Mouse (Mus musculus): ENCODE results near the gene Wnk4. TPM values are rescaled to one million over a fixed set of nuclear protein-coding genes. Genes with fewer than 3 reads are reported as not detected.

Wnk4 gene
- 5.3 and 5.8 TPM in 2 replicates for polyA plus RNA-seq (2014; fragmentation: Nextera tagmentation; extraction: Ambion mirVana)

DNA sequence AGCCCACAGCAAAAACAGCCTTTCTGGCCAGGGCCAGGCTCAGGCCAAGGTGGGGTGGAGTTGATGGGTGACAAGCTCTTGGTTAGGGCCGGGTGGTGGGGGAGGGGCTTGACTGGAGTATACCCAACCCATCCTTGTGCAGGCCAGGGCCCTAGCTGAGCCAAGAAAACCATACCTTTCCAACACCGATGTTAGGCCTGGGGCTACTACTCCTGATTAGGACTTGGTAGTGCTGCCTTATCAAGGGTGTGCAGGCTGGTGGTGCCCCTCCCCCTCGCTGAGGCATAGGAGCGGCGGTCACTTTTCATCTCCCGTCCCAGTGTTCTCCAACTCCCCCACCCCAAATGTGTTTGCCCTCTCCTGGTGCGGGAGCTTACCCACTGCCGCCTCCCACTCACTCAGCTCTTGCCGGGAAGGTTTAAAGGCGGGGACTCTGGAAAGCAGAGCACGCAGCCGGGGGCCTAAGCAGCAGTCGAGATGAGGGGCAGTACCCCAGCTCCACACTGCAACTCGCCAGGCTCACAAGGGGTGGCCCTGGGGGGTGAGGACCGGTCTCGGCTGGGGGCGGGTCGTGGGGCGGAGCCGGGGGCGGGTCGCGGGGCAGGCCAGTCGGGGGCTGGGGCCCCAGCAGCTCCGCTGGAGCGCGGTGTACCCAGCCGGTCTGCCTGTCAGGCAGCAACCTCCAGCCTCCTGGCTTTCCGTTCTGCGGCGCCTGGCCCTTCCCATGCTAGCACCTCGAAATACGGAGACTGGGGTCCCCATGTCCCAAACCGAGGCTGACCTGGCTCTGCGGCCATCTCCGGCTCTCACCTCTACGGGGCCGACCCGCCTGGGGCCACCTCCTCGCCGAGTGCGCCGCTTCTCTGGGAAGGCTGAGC is at the start of gene Wnk4:
Wnk4 (plus strand) TSS at position 620 of the 878 bp plus-strand sequence.
- H3K4me1 ChIP-seq (ENCODE audit: insufficient read depth): peaks cover 20% of the 10 kb centered on the region
- no peaks in the 10 kb centered on the region for H3K9me3 ChIP-seq (ENCODE audit: low read depth, low read length)
- H3K27ac ChIP-seq (ENCODE audit: low read depth): peak within 1 kb of the TSS; percentile 80
- under 1% methylated on average over 43 of the region's 43 CpGs for WGBS
- DNase-seq (peak; percentile 81), ATAC-seq (ENCODE audit: insufficient read depth) (peak; percentile 88)
- H3K27me3 ChIP-seq (ENCODE audit: insufficient read depth, low read length): peaks cover 35% of the 10 kb centered on the region
- H3K9ac ChIP-seq: peak within 1 kb of the TSS; percentile 69
- H3K36me3 ChIP-seq (ENCODE audit: insufficient read depth): peaks cover 18% of the 10 kb centered on the region
- peak within 1 kb of the TSS; percentile 100 for H3K4me2 ChIP-seq
- H3K4me3 ChIP-seq (ENCODE audit: low read depth, low read length): peak within 1 kb of the TSS; percentile 57
- no peak for TF ChIP-seq CTCF (IDR thresholded peaks at IDR 0.05; ENCODE audit: low read depth)

DNA sequence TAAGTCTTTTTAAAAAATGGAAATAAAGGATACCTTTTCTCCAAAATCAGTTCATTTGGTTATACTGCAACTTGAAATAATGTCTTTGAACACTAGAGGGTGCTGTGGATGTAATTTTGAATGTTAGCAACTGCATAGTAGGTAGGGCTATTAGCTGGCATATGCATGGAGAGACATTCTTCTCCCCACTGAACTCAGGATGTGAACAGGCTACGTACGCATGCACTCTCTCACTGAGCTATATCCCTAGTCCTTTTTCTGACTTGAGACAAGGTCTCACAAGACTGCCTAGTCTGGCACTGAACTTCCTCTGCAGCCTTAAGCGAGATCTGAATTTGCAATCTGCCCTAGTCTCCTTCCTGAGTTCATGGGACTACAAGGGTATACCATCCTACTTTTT is 48.4 kb upstream of the Wnk4 start:
- Histone ChIP-seq H3K36me3 (ENCODE audit: insufficient read depth) (peaks cover 72% of the 10 kb centered on the region), H3K4me2 (no peak overlapping the region), H3K27me3 (ENCODE audit: insufficient read depth, low read length) (no peaks in the 10 kb centered on the region), H3K9ac (no peak overlapping the region), H3K9me3 (ENCODE audit: low read depth, low read length) (no peaks in the 10 kb centered on the region), H3K4me1 (ENCODE audit: insufficient read depth) (no peaks in the 10 kb centered on the region), H3K4me3 (ENCODE audit: low read depth, low read length) (no peak overlapping the region), H3K27ac (ENCODE audit: low read depth) (no peak overlapping the region)
- ATAC-seq (ENCODE audit: insufficient read depth) (peak; percentile 71), DNase-seq (peak; percentile 97)
- 49% methylated on average over 3 of the region's 3 CpGs for WGBS
- peak; percentile 82 for TF ChIP-seq CTCF (IDR thresholded peaks at IDR 0.05; ENCODE audit: low read depth)

DNA sequence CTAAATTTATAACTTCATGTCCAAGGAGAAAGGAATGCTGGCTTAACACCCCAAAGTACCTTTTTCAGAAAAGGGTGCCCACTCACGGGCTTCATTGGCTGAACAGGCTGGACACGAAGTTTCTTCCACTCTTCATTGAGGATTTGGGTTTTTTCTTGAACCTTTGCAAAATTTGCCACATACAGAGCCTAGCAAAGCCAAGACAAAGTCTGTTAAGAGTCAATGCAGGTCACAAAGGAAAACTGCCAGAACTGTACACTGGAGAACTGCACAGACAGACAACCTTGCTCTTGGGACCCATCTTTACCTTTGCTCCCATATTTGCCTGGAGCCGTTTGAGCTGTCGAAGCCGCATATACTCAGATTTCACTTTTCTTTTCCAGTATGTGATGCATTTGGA is 43.4 kb upstream of the Wnk4 start:
- Histone ChIP-seq H3K4me1 (ENCODE audit: insufficient read depth) (no peaks in the 10 kb centered on the region), H3K4me3 (ENCODE audit: low read depth, low read length) (no peak overlapping the region), H3K36me3 (ENCODE audit: insufficient read depth) (peaks cover 47% of the 10 kb centered on the region), H3K27ac (ENCODE audit: low read depth) (no peak overlapping the region), H3K27me3 (ENCODE audit: insufficient read depth, low read length) (no peaks in the 10 kb centered on the region), H3K9me3 (ENCODE audit: low read depth, low read length) (no peaks in the 10 kb centered on the region), H3K4me2 (no peak overlapping the region), H3K9ac (no peak overlapping the region)
- TF ChIP-seq CTCF (IDR thresholded peaks at IDR 0.05; ENCODE audit: low read depth): no peak
- ATAC-seq (ENCODE audit: insufficient read depth) (no peak), DNase-seq (no peak)
- 90% methylated on average over 5 of the region's 5 CpGs for WGBS

DNA sequence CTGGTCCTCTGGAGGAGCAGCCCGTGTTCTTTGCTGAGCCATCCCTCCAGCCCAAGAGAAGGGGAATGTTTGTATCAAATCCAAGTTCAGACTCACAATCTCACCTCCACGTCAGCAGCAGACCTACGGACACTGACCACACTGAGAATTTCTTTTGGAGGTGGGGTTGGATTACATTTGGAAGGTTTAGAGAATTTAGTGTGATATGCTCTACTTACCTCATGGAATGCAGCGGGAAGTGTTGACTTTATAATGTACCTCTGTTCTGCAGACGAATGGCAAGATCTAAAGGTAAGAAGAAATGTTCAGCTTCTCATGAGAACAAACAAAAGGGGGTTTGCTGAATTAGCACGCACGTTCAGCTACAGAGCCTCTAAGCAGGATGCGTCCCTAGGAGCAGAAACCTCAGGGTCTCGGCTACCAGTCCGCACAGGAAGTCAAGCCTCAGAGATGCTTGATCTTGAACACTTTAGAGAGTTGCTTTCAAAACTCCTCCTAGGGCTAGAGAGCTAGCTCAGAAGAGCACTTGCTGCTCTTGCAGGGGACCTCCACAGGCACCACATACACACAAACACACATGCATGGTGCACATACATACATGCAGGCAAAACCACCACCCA is 41.8 kb upstream of the Wnk4 start:
- no peak for TF ChIP-seq CTCF (IDR thresholded peaks at IDR 0.05; ENCODE audit: low read depth)
- no peak for DNase-seq
- Histone ChIP-seq H3K4me1 (ENCODE audit: insufficient read depth) (no peaks in the 10 kb centered on the region), H3K27ac (ENCODE audit: low read depth) (no peak overlapping the region), H3K4me2 (no peak overlapping the region), H3K27me3 (ENCODE audit: insufficient read depth, low read length) (no peaks in the 10 kb centered on the region), H3K9ac (no peak overlapping the region), H3K4me3 (ENCODE audit: low read depth, low read length) (no peak overlapping the region), H3K9me3 (ENCODE audit: low read depth, low read length) (no peaks in the 10 kb centered on the region), H3K36me3 (ENCODE audit: insufficient read depth) (peaks cover 39% of the 10 kb centered on the region)
- WGBS: 77% methylated on average over 10 of the region's 10 CpGs
- ATAC-seq (ENCODE audit: insufficient read depth): no peak

DNA sequence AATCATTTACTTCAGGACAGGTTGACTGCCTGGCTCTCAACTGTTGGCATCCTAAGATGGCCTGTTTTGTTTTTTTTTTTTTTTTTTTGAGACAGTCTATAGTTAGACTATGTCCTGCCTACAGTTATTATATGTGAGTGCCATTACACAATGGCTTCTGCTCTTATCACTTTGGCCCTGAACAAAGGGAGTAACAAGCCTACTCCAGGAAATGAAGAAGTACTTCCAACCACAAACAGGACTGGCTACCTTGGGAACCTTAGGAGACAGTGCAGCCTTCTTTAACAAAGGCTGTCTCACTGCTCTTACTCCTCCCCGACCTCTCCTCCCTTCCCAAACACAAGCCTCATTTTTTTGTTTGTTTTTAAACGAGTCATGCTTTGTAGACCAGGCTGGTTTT is 39.5 kb upstream of the Wnk4 start:
- Histone ChIP-seq H3K27me3 (ENCODE audit: insufficient read depth, low read length) (no peaks in the 10 kb centered on the region), H3K4me2 (no peak overlapping the region), H3K36me3 (ENCODE audit: insufficient read depth) (peaks cover 18% of the 10 kb centered on the region), H3K4me3 (ENCODE audit: low read depth, low read length) (no peak overlapping the region), H3K9ac (no peak overlapping the region), H3K4me1 (ENCODE audit: insufficient read depth) (peaks cover 2% of the 10 kb centered on the region; the same call in 1 of the 2 replicates), H3K27ac (ENCODE audit: low read depth) (no peak overlapping the region), H3K9me3 (ENCODE audit: low read depth, low read length) (no peaks in the 10 kb centered on the region)
- no peak for TF ChIP-seq CTCF (IDR thresholded peaks at IDR 0.05; ENCODE audit: low read depth)
- DNase-seq: no peak
- no peak for ATAC-seq (ENCODE audit: insufficient read depth)
- WGBS: 28% methylated on average over 2 of the region's 2 CpGs

DNA sequence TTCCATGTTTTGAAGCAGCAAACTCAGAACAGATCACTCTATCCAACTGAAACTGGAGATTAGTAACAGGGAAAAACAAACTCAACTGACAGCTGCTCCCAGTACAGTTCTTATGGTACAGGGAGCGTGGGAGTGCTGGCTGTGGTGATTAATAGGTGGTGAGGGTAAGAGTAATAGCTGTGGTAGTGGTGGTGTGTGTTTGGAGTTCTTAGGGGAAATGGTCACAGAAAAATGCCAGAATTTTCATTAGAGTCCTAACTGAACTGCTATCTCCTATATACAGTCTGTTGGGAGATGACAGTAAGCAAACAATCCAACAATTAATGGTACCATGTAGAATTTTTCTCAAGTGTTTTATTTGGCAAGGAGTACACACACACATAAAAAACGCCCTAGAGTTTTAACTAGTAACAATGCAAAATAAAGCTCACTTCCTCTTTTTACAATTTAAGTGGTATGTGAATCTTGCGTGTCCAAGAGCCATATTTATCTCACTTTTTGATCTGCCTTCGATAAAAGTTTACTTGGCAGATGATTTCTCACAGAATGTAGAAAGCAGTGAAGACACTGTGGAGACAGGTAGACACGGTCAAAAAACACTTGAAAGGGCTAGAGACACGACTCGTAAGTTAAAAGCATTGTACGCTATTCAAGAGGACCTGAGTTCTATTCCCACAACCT is 38.9 kb upstream of the Wnk4 start:
- Histone ChIP-seq H3K36me3 (ENCODE audit: insufficient read depth) (peaks cover 14% of the 10 kb centered on the region; the same call in 1 of the 2 replicates), H3K27ac (ENCODE audit: low read depth) (no peak overlapping the region), H3K4me3 (ENCODE audit: low read depth, low read length) (no peak overlapping the region), H3K27me3 (ENCODE audit: insufficient read depth, low read length) (no peaks in the 10 kb centered on the region), H3K9ac (no peak overlapping the region), H3K4me2 (no peak overlapping the region), H3K4me1 (ENCODE audit: insufficient read depth) (peaks cover 2% of the 10 kb centered on the region; the same call in 1 of the 2 replicates), H3K9me3 (ENCODE audit: low read depth, low read length) (no peaks in the 10 kb centered on the region)
- ATAC-seq (ENCODE audit: insufficient read depth) (no peak), DNase-seq (no peak)
- TF ChIP-seq CTCF (IDR thresholded peaks at IDR 0.05; ENCODE audit: low read depth): no peak
- WGBS: 79% methylated on average over 8 of the region's 8 CpGs

DNA sequence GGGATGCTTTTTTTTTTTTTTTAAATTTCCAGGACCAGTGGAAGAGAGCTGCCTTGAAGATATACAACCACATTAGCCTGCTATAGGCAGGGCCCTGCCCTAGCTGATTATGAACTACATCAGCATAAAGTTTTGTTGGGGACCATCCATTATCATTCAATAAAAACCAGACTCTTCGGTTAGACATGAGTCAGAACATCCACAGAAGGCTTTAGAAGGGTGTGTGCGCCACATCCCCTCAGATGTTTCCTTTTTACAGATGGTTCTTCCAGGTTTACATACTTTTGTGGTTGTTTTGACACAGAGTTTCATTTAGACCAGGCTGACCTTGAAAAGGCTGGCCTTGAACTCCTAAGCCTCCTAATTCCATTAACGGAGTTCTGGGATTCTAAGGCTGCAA is 36.0 kb upstream of the Wnk4 start:
- WGBS: 77% methylated on average over 3 of the region's 3 CpGs
- H3K27ac ChIP-seq (ENCODE audit: low read depth): no peak overlapping the region
- TF ChIP-seq CTCF (IDR thresholded peaks at IDR 0.05; ENCODE audit: low read depth): no peak

More for the DNA sequence above, 36.0 kb upstream of the Wnk4 start:
- Histone ChIP-seq H3K9me3 (ENCODE audit: low read depth, low read length) (no peaks in the 10 kb centered on the region), H3K4me3 (ENCODE audit: low read depth, low read length) (no peak overlapping the region), H3K27me3 (ENCODE audit: insufficient read depth, low read length) (no peaks in the 10 kb centered on the region), H3K4me2 (no peak overlapping the region), H3K9ac (no peak overlapping the region), H3K4me1 (ENCODE audit: insufficient read depth) (peaks cover 2% of the 10 kb centered on the region), H3K36me3 (ENCODE audit: insufficient read depth) (no peaks in the 10 kb centered on the region)
- DNase-seq (no peak), ATAC-seq (ENCODE audit: insufficient read depth) (no peak)

Measured in lung, embryonic 14.5 days (tissue).